Mouse (Mus musculus) small intestine, adult 2 months (tissue): ENCODE data around the gene Prdm16.

Experiments
- CTCF ChIP-seq: fragments of 200-500 bp; IDR thresholded peaks from 2 replicates; pipeline ENCODE4 v1.5.1; 2012; ENCODE audit warnings: low read depth, mild to moderate bottlenecking, control low read depth, inconsistent platforms, low read length, moderate library complexity, mixed read lengths; ENCODE audit not compliant: insufficient replicate concordance, insufficient read length; ENCODE audit errors: extremely low read depth
- POLR2A ChIP-seq: fragments of 200-500 bp; IDR thresholded peaks from 2 replicates; pipeline ENCODE4 v1.6.1; 2012; ENCODE audit warnings: low read depth, mild to moderate bottlenecking, control low read depth, inconsistent platforms, low read length, moderate library complexity

GRCm38 (mm10) chr4:154482695-154483094 is 154.0 kb downstream of the Prdm16 start:
- TF ChIP-seq CTCF (no peak), POLR2A (no peak)
